Mouse (Mus musculus) heart, postnatal 14 days (tissue): ENCODE measurements at regions not wholly inside any gene's neighbourhood (a gene's known extent, or its start where the extent isn't known, plus 50 kb on each side); places are given as distances from the start of the nearest gene placed in this dataset.
"Not testable (repeated sequence)": the region's sequence is repeated elsewhere in the genome, so short reads cannot be mapped to it uniquely, and the experiment has no call there.

ENCODE experiments used
- DNase-seq, 2 experiments: peaks; one replicate each; pipeline ENCODE4 v3.0.0; 2021 to 2022
- intact Hi-C: fragments of 180-260 bp; cut with DNase I; formaldehyde crosslinking; loops from one replicate; pipeline ENCODE4 v1.15.1; 2025

GRCm38 (mm10) chr11:91196841-91197240 is 380.5 kb downstream of the Kif2b start:
- DNase-seq: no peak
- intact Hi-C loops: no loop called here

GRCm38 (mm10) chr11:91196351-91196750 is 381.0 kb downstream of the Kif2b start:
- DNase-seq: no peak
- intact Hi-C loops: no loop called here

- intact Hi-C loops, DNase-seq: not testable (repeated sequence)
Measured at GRCm38 (mm10) chr11:91167336-91167735, 410.0 kb downstream of the Kif2b start.

GRCm38 (mm10) chr11:91133753-91134270 is 443.5 kb downstream of the Kif2b start:
- intact Hi-C loops: no loop called here
- DNase-seq: no peak

- intact Hi-C loops: no loop called here
- DNase-seq: no peak
Measured at GRCm38 (mm10) chr11:91132771-91133380, 444.5 kb downstream of the Kif2b start.

GRCm38 (mm10) chr11:91131960-91132359 is 443.8 kb upstream of the Tom1l1 start:
- no peak for DNase-seq
- intact Hi-C loops: no loop called here

- intact Hi-C loops: no loop called here
- DNase-seq: no peak
Measured at GRCm38 (mm10) chr11:91098186-91098585, 410.0 kb upstream of the Tom1l1 start.

GRCm38 (mm10) chr11:91097552-91097951 is 409.4 kb upstream of the Tom1l1 start:
- intact Hi-C loops: no loop called here
- no peak for DNase-seq

GRCm38 (mm10) chr11:91096000-91096652 is 408.0 kb upstream of the Tom1l1 start:
- intact Hi-C loops: no loop called here
- DNase-seq: no peak

GRCm38 (mm10) chr11:91065365-91065764 is 377.2 kb upstream of the Tom1l1 start:
- DNase-seq: no peak
- intact Hi-C loops: no loop called here

- no peak for DNase-seq
Measured at GRCm38 (mm10) chr11:91056966-91057597, 368.9 kb upstream of the Tom1l1 start.

GRCm38 (mm10) chr11:91053321-91053720 is 365.2 kb upstream of the Tom1l1 start:
- intact Hi-C loops: no loop called here
- no peak for DNase-seq

More at GRCm38 (mm10) chr11:91056966-91057597, 368.9 kb upstream of the Tom1l1 start:
- intact Hi-C loops: no loop called here

- no peak for DNase-seq
- intact Hi-C loops: no loop called here
Measured at GRCm38 (mm10) chr11:91051646-91052045, 363.5 kb upstream of the Tom1l1 start.

GRCm38 (mm10) chr11:91041486-91041885 is 353.3 kb upstream of the Tom1l1 start:
- DNase-seq: no peak
- intact Hi-C loops: no loop called here
